Mouse (Mus musculus): Measurements from ENCODE around the gene Cep83. TPM values are rescaled to one million over a fixed set of nuclear protein-coding genes. Genes with fewer than 3 reads are reported as not detected.
"Not testable (repeated sequence)": the region's sequence is repeated elsewhere in the genome, so short reads cannot be mapped to it uniquely, and the experiment has no call there.

The Cep83 gene
- polyA plus RNA-seq (2017; shearing (Covaris generic)) = 10 to 100 TPM; 13.6 to 15.5 TPM

GRCm38 (mm10) chr10:94688420-94689175 is at the start of gene Cep83:
TSS of gene Cep83 (plus strand) at chr10:94688654.
- peak; percentile 83 for ATAC-seq

GRCm38 (mm10) chr10:94639281-94639680 is 49.2 kb upstream of the Cep83 start:
- no peak for ATAC-seq

GRCm38 (mm10) chr10:94640067-94640466 is 48.4 kb upstream of the Cep83 start:
- ATAC-seq = no peak

GRCm38 (mm10) chr10:94664036-94664435 is 24.4 kb upstream of the Cep83 start:
- ATAC-seq = no peak

- no peak for ATAC-seq
Observed at GRCm38 (mm10) chr10:94664455-94664854, 24.0 kb upstream of the Cep83 start.

- no peak for ATAC-seq
Observed at GRCm38 (mm10) chr10:94668147-94668546, 20.3 kb upstream of the Cep83 start.

GRCm38 (mm10) chr10:94687801-94688419 is 544 bp upstream of the Cep83 start:
- peak; percentile 56 for ATAC-seq

GRCm38 (mm10) chr10:94689176-94689510 is 689 bp downstream of the Cep83 start:
- ATAC-seq = peak; percentile 58

- ATAC-seq = no peak
Observed at GRCm38 (mm10) chr10:94690376-94690775, 1.9 kb downstream of the Cep83 start.

GRCm38 (mm10) chr10:94692163-94692562 is 3.7 kb downstream of the Cep83 start:
- no peak for ATAC-seq

GRCm38 (mm10) chr10:94705643-94706258 is 17.3 kb downstream of the Cep83 start:
- no peak for ATAC-seq

GRCm38 (mm10) chr10:94706695-94707094 is 18.2 kb downstream of the Cep83 start:
- no peak for ATAC-seq

- no peak for ATAC-seq
Observed at GRCm38 (mm10) chr10:94709622-94710319, 21.3 kb downstream of the Cep83 start.

GRCm38 (mm10) chr10:94710320-94710695 is 21.9 kb downstream of the Cep83 start:
- ATAC-seq = no peak

GRCm38 (mm10) chr10:94720300-94720699 is 31.8 kb downstream of the Cep83 start:
- ATAC-seq = no peak

- not testable (repeated sequence) for ATAC-seq
Observed at GRCm38 (mm10) chr10:94728053-94728452, 39.6 kb downstream of the Cep83 start.

GRCm38 (mm10) chr10:94730445-94730844 is 42.0 kb downstream of the Cep83 start:
- ATAC-seq = no peak

- ATAC-seq = no peak
Observed at GRCm38 (mm10) chr10:94734829-94735228, 46.4 kb downstream of the Cep83 start.

GRCm38 (mm10) chr10:94740221-94740620 is 51.8 kb downstream of the Cep83 start:
- ATAC-seq = no peak

- no peak for ATAC-seq
Observed at GRCm38 (mm10) chr10:94741459-94741858, 53.0 kb downstream of the Cep83 start.

GRCm38 (mm10) chr10:94747011-94747410 is 58.6 kb downstream of the Cep83 start:
- ATAC-seq = no peak

GRCm38 (mm10) chr10:94771496-94771895 is 83.0 kb downstream of the Cep83 start:
- no peak for ATAC-seq

- no peak for ATAC-seq
Observed at GRCm38 (mm10) chr10:94777576-94777975, 89.1 kb downstream of the Cep83 start.
